Mouse (Mus musculus): Measurements from ENCODE around the gene Ugt8a. TPM values are rescaled to one million over a fixed set of nuclear protein-coding genes. Genes with fewer than 3 reads are reported as not detected.

Gene Ugt8a
- total RNA-seq, 2 experiments from 2014 or later, result 0.36 TPM; not detected in 1

DNA sequence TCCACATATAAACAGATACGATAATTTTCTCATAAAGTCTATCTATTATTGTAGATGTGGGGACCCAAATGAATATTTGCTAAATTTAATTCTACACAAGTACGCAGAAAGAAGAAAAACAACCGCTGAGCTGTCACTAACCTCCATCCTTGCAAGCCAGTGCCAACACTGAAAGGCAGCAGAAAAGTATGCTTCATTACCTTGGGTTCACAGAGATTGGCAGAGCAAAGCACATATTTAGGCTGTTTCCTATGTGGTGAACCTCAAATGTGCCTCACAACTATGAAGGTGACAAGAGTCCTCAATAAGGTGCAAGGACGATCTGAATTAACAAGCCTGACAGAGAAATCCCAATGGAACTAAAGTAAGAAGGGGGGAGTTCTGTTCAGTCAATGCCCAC, 64.0 kb downstream of the Ugt8a start:
- no peak for DNase-seq (ENCODE audit: low spot score)
- intact Hi-C loops (cut with DNase I), result no loop called here

DNA sequence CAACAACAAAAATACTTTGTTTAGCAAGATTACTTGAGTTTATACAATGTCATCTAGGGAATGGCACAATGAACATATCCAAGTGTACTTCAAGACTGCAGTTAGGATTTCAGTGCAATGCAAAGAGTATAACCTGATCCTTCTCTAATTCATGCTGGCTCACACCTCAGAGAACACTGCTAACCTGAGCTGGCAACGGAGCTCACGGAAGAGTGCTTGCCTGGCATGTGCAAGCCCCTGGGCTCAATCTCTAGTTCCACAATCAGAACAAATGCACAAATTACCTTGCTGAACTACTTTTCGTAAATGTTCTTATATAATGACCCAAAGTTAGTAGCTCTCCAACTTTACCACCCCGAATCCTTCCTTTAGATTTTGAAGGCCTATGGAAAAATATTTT, 68.5 kb downstream of the Ugt8a start:
- intact Hi-C loops (cut with DNase I), result no loop called here
- no peak for DNase-seq (ENCODE audit: low spot score)

DNA sequence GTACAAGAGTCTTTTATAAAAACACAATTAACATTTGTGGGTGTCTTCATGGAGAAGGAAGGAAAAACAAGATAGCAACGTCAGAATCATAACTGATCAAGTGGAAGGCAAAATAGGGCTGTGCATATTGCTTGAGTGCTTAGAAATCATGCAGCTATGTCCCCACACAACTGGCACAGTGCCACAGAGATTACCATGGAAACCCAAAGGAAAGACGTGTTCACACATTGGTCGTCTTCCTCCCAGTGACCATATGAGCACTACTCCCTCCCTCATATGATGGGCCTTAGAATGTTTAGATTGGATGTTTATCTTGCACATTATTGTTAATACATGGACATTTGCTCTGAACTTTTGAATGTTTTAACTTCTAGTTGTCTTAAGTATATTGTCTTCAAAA, 76.8 kb downstream of the Ugt8a start:
- DNase-seq (ENCODE audit: low spot score), result no peak
- intact Hi-C loops (cut with DNase I), result no loop called here

DNA sequence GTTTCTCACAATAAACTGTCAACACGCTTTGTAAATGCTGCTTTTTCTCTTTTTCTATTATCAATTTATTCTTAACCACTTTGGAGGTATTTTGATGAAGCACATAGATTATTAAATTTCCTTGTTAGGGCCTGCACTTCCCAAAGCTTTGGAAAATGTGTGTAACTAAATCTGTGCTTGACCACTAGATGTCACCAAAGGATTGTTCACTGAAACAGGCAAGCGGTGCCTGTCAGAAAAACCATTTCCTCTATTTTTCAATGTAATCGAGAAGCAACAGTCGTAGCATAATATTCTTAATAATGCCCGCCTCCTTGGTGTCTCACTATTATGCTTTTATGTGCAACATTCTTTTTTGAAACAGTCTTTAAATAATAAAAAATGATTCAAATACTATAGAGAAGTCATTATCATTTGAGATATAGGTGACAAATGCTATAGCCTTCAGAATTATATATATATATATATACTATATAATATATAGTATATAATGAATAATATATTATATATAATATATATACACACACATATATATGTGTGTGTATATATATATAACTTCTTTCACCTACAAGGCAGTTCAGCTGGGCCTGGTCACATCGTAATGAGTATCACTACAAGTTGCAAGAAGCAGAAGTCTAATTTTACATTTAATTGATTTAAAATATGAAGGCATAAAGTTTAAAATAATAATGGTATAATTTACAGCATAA, 89.1 kb downstream of the Ugt8a start:
- intact Hi-C loops (cut with DNase I), result loop anchor here (2.0 kb wide), 1 partner anchor 553 kb away; no protein-coding TSS in a partner anchor
- no peak for DNase-seq (ENCODE audit: low spot score)

DNA sequence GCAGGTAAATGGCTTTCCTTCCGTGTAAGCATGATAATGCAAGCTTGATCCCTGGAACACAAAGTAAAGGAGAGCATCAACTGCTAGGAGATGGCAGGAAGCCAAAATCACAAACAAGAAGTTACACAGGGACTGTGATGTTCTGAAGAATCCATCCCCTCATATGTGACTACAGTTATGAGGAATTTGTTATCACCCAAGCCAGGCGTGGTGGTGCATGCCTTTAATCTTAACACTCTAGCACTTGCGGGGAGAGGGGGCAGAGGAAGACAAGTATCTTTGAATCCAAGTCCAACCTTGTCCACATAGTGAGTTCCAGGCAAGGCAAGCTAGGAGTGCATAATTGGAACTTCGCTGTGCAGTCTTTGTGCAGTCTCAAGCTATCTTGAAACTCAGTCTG, 110.4 kb downstream of the Ugt8a start:
- intact Hi-C loops (cut with DNase I), result no loop called here
- no peak for DNase-seq (ENCODE audit: low spot score)

DNA sequence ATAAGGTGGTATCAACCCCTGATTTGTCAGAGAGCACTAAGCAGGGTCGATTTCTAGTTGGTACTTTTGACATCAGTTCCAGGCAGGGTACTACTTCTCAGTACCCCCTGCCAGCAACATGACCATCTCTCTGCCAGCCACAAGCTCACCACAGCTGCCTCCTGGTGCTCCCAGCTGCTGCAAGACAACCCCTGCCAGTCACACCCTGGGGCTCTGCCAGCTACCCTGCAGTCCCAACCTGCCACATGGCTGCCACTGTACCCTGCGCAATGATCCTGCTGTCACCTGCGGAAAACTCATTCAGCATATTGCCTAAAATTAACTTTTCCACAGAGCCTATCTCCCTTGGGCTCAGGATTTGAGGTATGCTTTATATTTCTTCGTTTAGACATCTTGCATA, 111.2 kb downstream of the Ugt8a start:
- DNase-seq (ENCODE audit: low spot score), result no peak
- intact Hi-C loops (cut with DNase I), result no loop called here

DNA sequence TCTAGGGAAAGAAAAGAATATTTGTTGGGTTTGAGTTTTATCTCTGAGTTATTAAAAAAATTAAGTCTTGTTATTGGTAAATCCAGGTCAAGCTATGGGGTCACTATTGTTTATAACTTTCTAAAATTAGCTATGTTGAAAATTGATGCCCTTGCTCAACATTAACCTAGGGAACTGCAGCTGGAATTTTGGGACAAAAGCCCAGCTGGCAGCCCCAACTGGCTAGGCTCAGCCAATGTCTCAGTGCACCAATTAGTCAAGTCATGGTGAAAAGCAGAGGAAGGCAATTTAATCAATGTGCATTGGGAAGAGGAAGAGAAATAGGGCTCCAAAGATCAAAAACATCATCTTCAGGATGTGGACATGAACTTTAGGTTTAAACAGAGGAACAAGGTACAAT, 118.7 kb downstream of the Ugt8a start:
- DNase-seq (ENCODE audit: low spot score), result no peak
- intact Hi-C loops (cut with DNase I), result no loop called here

Measured in heart, postnatal 25 days (tissue).